Mouse (Mus musculus) olfactory bulb, adult 2 months (tissue): ENCODE measurements around the gene Eif4g2. TPM values are rescaled to one million over a fixed set of nuclear protein-coding genes. Genes with fewer than 3 reads are reported as not detected.
A peak's percentile ranks its signal among the peaks of the same experiment; 100 is the strongest.

Experiments used
- H3K27ac ChIP-seq: fragments of 200-500 bp; 2 replicates; pipeline ENCODE4 v1.5.1; 2012; ENCODE audit warnings: low read depth, low read length; ENCODE audit not compliant: insufficient read depth
- H3K4me1 ChIP-seq: fragments of 200-500 bp; 2 replicates; pipeline ENCODE4 v1.6.1; 2012; ENCODE audit warnings: low read length; ENCODE audit not compliant: control insufficient read depth, insufficient read depth
- H3K4me3 ChIP-seq: fragments of 200-500 bp; 2 replicates; pipeline ENCODE4 v1.5.1; 2012; ENCODE audit warnings: mild to moderate bottlenecking, low read depth, low read length, moderate library complexity; ENCODE audit not compliant: insufficient read depth
- CTCF ChIP-seq: fragments of 200-500 bp; IDR thresholded peaks from 2 replicates; pipeline ENCODE4 v1.5.1; 2012; ENCODE audit warnings: low read depth, mild to moderate bottlenecking, low read length, moderate library complexity; ENCODE audit not compliant: insufficient read depth
- POLR2A ChIP-seq: fragments of 200-500 bp; IDR thresholded peaks from 2 replicates; pipeline ENCODE4 v1.6.1; 2012; ENCODE audit warnings: mild to moderate bottlenecking, low read depth, low read length, moderate library complexity; ENCODE audit not compliant: insufficient read depth
- WGBS: fragments of 180-500 bp; shearing (Covaris S2); methylation state at CpG from one replicate; pipeline ENCODE4 v1.1.7; 2018; 5-methylcytosine and 5-hydroxymethylcytosine counted together
- polyA plus RNA-seq: library from polyadenylated mRNA; stranded (reverse); fragments of >200 nt; gene quantifications from 2 replicates; pipeline ENCODE4 v1.2.4, GENCODE M21; 2012; ENCODE audit warnings: low replicate concordance; ENCODE audit not compliant: missing spikeins, insufficient read depth, insufficient read length

Eif4g2 gene
- 716 and 831 TPM in 2 replicates for polyA plus RNA-seq

GRCm38 (mm10) chr7:111082822-111083732 is at the start of gene Eif4g2:
TSS of gene Eif4g2 (minus strand) at chr7:111083030.
- TF ChIP-seq POLR2A (peak; percentile 93), CTCF (no peak)
- under 1% methylated on average over 70 of the region's 70 CpGs for WGBS
- Histone ChIP-seq H3K4me1 (0 out of 2 replicates have a peak, but pooled peaks cover 3% of the 10 kb centered on the region), H3K27ac (peak within 1 kb of the TSS; percentile 98), H3K4me3 (peak within 1 kb of the TSS; percentile 86)

GRCm38 (mm10) chr7:111132596-111132995 is 49.8 kb upstream of the Eif4g2 start:
- Histone ChIP-seq H3K27ac (no peak overlapping the region), H3K4me1 (no peaks in the 10 kb centered on the region), H3K4me3 (no peak overlapping the region)
- TF ChIP-seq CTCF = no peak
- TF ChIP-seq POLR2A = no peak
- WGBS = 61% methylated on average over 2 of the region's 2 CpGs

- no peak overlapping the region for H3K4me3 ChIP-seq
- 68% methylated on average over 3 of the region's 3 CpGs for WGBS
- TF ChIP-seq POLR2A (no peak), CTCF (no peak)
- H3K4me1 ChIP-seq = peaks cover 4% of the 10 kb centered on the region
- no peak overlapping the region for H3K27ac ChIP-seq
These were observed 44.0 kb upstream of the Eif4g2 start for GRCm38 (mm10) chr7:111126636-111127395.

GRCm38 (mm10) chr7:111123761-111124546 is 41.1 kb upstream of the Eif4g2 start:
- 93% methylated on average over 2 of the region's 2 CpGs for WGBS
- H3K4me3 ChIP-seq = no peak overlapping the region
- H3K27ac ChIP-seq = no peak overlapping the region
- peaks cover 4% of the 10 kb centered on the region for H3K4me1 ChIP-seq
- TF ChIP-seq POLR2A = no peak
- TF ChIP-seq CTCF = no peak

- Histone ChIP-seq H3K4me1 (peaks cover 4% of the 10 kb centered on the region), H3K4me3 (peak overlapping the region; percentile 79), H3K27ac (peak overlapping the region; percentile 99)
- 0% methylated on average over 44 of the region's 44 CpGs for WGBS
- no peak for TF ChIP-seq CTCF
- peak; percentile 98 for TF ChIP-seq POLR2A
These were observed 39.8 kb upstream of the Eif4g2 start for GRCm38 (mm10) chr7:111122531-111123130.

GRCm38 (mm10) chr7:111122084-111122530 is 39.3 kb upstream of the Eif4g2 start:
- no peak for TF ChIP-seq POLR2A
- TF ChIP-seq CTCF = no peak
- Histone ChIP-seq H3K27ac (peak overlapping the region; percentile 99), H3K4me3 (peak overlapping the region; percentile 79), H3K4me1 (peaks cover 4% of the 10 kb centered on the region)
- under 1% methylated on average over 34 of the region's 34 CpGs for WGBS

GRCm38 (mm10) chr7:111121522-111121921 is 38.7 kb upstream of the Eif4g2 start:
- H3K4me3 ChIP-seq = peak overlapping the region; percentile 79; the same call in 1 of the 2 replicates
- WGBS = 7% methylated on average over 9 of the region's 9 CpGs
- H3K27ac ChIP-seq = peak overlapping the region; percentile 99; the same call in 1 of the 2 replicates
- TF ChIP-seq CTCF = no peak
- no peak for TF ChIP-seq POLR2A
- H3K4me1 ChIP-seq = peaks cover 4% of the 10 kb centered on the region

- Histone ChIP-seq H3K27ac (no peak overlapping the region), H3K4me1 (no peaks in the 10 kb centered on the region), H3K4me3 (no peak overlapping the region)
- WGBS = 78% methylated on average over 2 of the region's 2 CpGs
- TF ChIP-seq CTCF = no peak
- TF ChIP-seq POLR2A = no peak
These were observed 26.7 kb upstream of the Eif4g2 start for GRCm38 (mm10) chr7:111109561-111109960.
